Mouse (Mus musculus): ENCODE results near the gene Gpr87. TPM values are rescaled to one million over a fixed set of nuclear protein-coding genes. Genes with fewer than 3 reads are reported as not detected.

Gene Gpr87
- polyA plus RNA-seq, 1 experiment from 2014 or later, result not detected

GRCm38 (mm10) chr3:59176871-59177270 is 18.0 kb downstream of the Gpr87 start:
- WGBS, result 73% methylated on average over 5 of the region's 5 CpGs
- no peaks in the 10 kb centered on the region for H3K4me1 ChIP-seq (replicated peaks; ENCODE audit: control insufficient read depth, insufficient read depth, low read length)
- TF ChIP-seq CTCF (IDR thresholded peaks at IDR 0.05; ENCODE audit: low read depth), result no peak
- H3K4me3 ChIP-seq (ENCODE audit: low read depth, low read length), result no peak overlapping the region
- H3K4me2 ChIP-seq (replicated peaks; ENCODE audit: low read depth), result no peak overlapping the region
- no peak overlapping the region for H3K27ac ChIP-seq (ENCODE audit: low read depth, low read length)
- H3K9ac ChIP-seq (ENCODE audit: low read depth, low read length), result no peak overlapping the region
- H3K36me3 ChIP-seq (ENCODE audit: control insufficient read depth, insufficient read depth), result no peaks in the 10 kb centered on the region
- H3K9me3 ChIP-seq (ENCODE audit: control insufficient read depth), result no peaks in the 10 kb centered on the region
- no peak for ATAC-seq
- no peaks in the 10 kb centered on the region for H3K27me3 ChIP-seq (replicated peaks; ENCODE audit: control insufficient read depth, insufficient read depth, low read length)

GRCm38 (mm10) chr3:59175234-59175633 is 19.7 kb downstream of the Gpr87 start:
- ATAC-seq, result no peak
- Histone ChIP-seq H3K27me3 (replicated peaks; ENCODE audit: control insufficient read depth, insufficient read depth, low read length) (no peaks in the 10 kb centered on the region), H3K9me3 (ENCODE audit: control insufficient read depth) (no peaks in the 10 kb centered on the region), H3K36me3 (ENCODE audit: control insufficient read depth, insufficient read depth) (no peaks in the 10 kb centered on the region), H3K4me2 (replicated peaks; ENCODE audit: low read depth) (no peak overlapping the region), H3K27ac (ENCODE audit: low read depth, low read length) (no peak overlapping the region), H3K4me1 (replicated peaks; ENCODE audit: control insufficient read depth, insufficient read depth, low read length) (no peaks in the 10 kb centered on the region), H3K9ac (ENCODE audit: low read depth, low read length) (no peak overlapping the region), H3K4me3 (ENCODE audit: low read depth, low read length) (no peak overlapping the region)
- peak; percentile 92 for TF ChIP-seq CTCF (IDR thresholded peaks at IDR 0.05; ENCODE audit: low read depth)
- 20% methylated on average over 5 of the region's 5 CpGs for WGBS

GRCm38 (mm10) chr3:59174426-59175154 is 20.3 kb downstream of the Gpr87 start:
- WGBS, result 74% methylated on average over 6 of the region's 6 CpGs
- H3K9ac ChIP-seq (ENCODE audit: low read depth, low read length), result no peak overlapping the region
- no peak for ATAC-seq
- no peak overlapping the region for H3K4me2 ChIP-seq (replicated peaks; ENCODE audit: low read depth)
- no peaks in the 10 kb centered on the region for H3K27me3 ChIP-seq (replicated peaks; ENCODE audit: control insufficient read depth, insufficient read depth, low read length)
- no peak overlapping the region for H3K4me3 ChIP-seq (ENCODE audit: low read depth, low read length)
- H3K27ac ChIP-seq (ENCODE audit: low read depth, low read length), result no peak overlapping the region
- H3K36me3 ChIP-seq (ENCODE audit: control insufficient read depth, insufficient read depth), result no peaks in the 10 kb centered on the region
- no peaks in the 10 kb centered on the region for H3K4me1 ChIP-seq (replicated peaks; ENCODE audit: control insufficient read depth, insufficient read depth, low read length)
- TF ChIP-seq CTCF (IDR thresholded peaks at IDR 0.05; ENCODE audit: low read depth), result peak; percentile 17; the same call in 1 of the 2 replicates
- no peaks in the 10 kb centered on the region for H3K9me3 ChIP-seq (ENCODE audit: control insufficient read depth)

- ATAC-seq, result no peak
- Histone ChIP-seq H3K4me1 (replicated peaks; ENCODE audit: control insufficient read depth, insufficient read depth, low read length) (no peaks in the 10 kb centered on the region), H3K9ac (ENCODE audit: low read depth, low read length) (no peak overlapping the region), H3K36me3 (ENCODE audit: control insufficient read depth, insufficient read depth) (no peaks in the 10 kb centered on the region), H3K27me3 (replicated peaks; ENCODE audit: control insufficient read depth, insufficient read depth, low read length) (no peaks in the 10 kb centered on the region), H3K4me2 (replicated peaks; ENCODE audit: low read depth) (no peak overlapping the region), H3K9me3 (ENCODE audit: control insufficient read depth) (no peaks in the 10 kb centered on the region), H3K27ac (ENCODE audit: low read depth, low read length) (no peak overlapping the region), H3K4me3 (ENCODE audit: low read depth, low read length) (no peak overlapping the region)
- WGBS, result 53% methylated on average over 2 of the region's 2 CpGs
- TF ChIP-seq CTCF (IDR thresholded peaks at IDR 0.05; ENCODE audit: low read depth), result no peak
Measured at GRCm38 (mm10) chr3:59169921-59170627, 24.8 kb downstream of the Gpr87 start.

- WGBS, result 83% methylated on average over 4 of the region's 4 CpGs
- H3K4me3 ChIP-seq (ENCODE audit: low read depth, low read length), result no peak overlapping the region
- H3K4me1 ChIP-seq (replicated peaks; ENCODE audit: control insufficient read depth, insufficient read depth, low read length), result no peaks in the 10 kb centered on the region
- no peak overlapping the region for H3K4me2 ChIP-seq (replicated peaks; ENCODE audit: low read depth)
- no peaks in the 10 kb centered on the region for H3K9me3 ChIP-seq (ENCODE audit: control insufficient read depth)
- H3K27ac ChIP-seq (ENCODE audit: low read depth, low read length), result no peak overlapping the region
- no peaks in the 10 kb centered on the region for H3K27me3 ChIP-seq (replicated peaks; ENCODE audit: control insufficient read depth, insufficient read depth, low read length)
- TF ChIP-seq CTCF (IDR thresholded peaks at IDR 0.05; ENCODE audit: low read depth), result peak; percentile 32; the same call in 1 of the 2 replicates
- no peak overlapping the region for H3K9ac ChIP-seq (ENCODE audit: low read depth, low read length)
- ATAC-seq, result no peak
- H3K36me3 ChIP-seq (ENCODE audit: control insufficient read depth, insufficient read depth), result no peaks in the 10 kb centered on the region
Measured at GRCm38 (mm10) chr3:59169215-59169614, 25.7 kb downstream of the Gpr87 start.

- Histone ChIP-seq H3K27ac (ENCODE audit: low read depth, low read length) (no peak overlapping the region), H3K4me2 (replicated peaks; ENCODE audit: low read depth) (no peak overlapping the region), H3K9me3 (ENCODE audit: control insufficient read depth) (no peaks in the 10 kb centered on the region), H3K27me3 (replicated peaks; ENCODE audit: control insufficient read depth, insufficient read depth, low read length) (no peaks in the 10 kb centered on the region), H3K4me3 (ENCODE audit: low read depth, low read length) (no peak overlapping the region), H3K4me1 (replicated peaks; ENCODE audit: control insufficient read depth, insufficient read depth, low read length) (no peaks in the 10 kb centered on the region), H3K9ac (ENCODE audit: low read depth, low read length) (no peak overlapping the region), H3K36me3 (ENCODE audit: control insufficient read depth, insufficient read depth) (no peaks in the 10 kb centered on the region)
- peak; percentile 39 for TF ChIP-seq CTCF (IDR thresholded peaks at IDR 0.05; ENCODE audit: low read depth)
- ATAC-seq, result no peak
- 83% methylated on average over 6 of the region's 6 CpGs for WGBS
Measured at GRCm38 (mm10) chr3:59168476-59168875, 26.4 kb downstream of the Gpr87 start.

All from intestine, postnatal 0 days (tissue).